In the genomic region with DNA sequence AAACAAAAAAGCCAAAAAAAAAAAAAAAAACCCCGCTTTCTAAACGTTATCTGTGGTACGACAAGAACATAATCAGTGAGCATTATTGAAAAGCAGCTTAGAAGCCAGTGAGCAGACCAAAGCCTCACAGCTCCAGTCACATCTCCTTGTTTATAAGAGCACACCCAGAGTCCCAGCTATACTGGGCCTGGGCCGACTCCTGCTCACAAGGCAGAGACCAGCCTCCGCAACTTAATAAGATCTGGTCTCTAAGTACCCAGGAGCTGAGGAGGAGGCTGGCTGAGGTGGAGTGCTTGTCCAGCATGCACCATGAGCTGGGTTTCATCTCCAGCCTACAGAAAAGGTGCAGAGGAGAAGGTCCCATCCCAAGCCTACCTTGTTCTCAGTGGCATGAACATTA, we compare ENCODE assay signal across 17 mouse cellular contexts.
"Had no signal": no experiment of that assay in that cellular context is flagged by ENCODE, and none has a peak within 500 bp of the region (broad histone marks: within the 10 kb centered on the region; RNA-seq: fewer than 3 reads in every experiment).

No protein-coding gene starts in this region.

- H3K9me3 ChIP-seq: midbrain, embryonic 10.5 days; midbrain, embryonic 12.5 days; neural tube, embryonic 13.5 days; neural tube, embryonic 15.5 days; stomach, embryonic 15.5 days had no signal

- H3K9ac ChIP-seq: lung, embryonic 14.5 days; midbrain, embryonic 12.5 days; neural tube, embryonic 13.5 days; neural tube, embryonic 15.5 days; stomach, embryonic 15.5 days had no signal

- H3K4me3 ChIP-seq: midbrain, embryonic 10.5 days; midbrain, embryonic 12.5 days; myocyte; neural tube, embryonic 13.5 days; neural tube, embryonic 15.5 days; stomach, embryonic 15.5 days had no signal

- ATAC-seq: midbrain, embryonic 16.5 days had no signal

- H3K4me1 ChIP-seq: neural tube, embryonic 13.5 days; neural tube, embryonic 15.5 days; stomach, embryonic 15.5 days had no signal

- H3K27ac ChIP-seq: midbrain, embryonic 10.5 days; midbrain, embryonic 12.5 days; neural tube, embryonic 13.5 days; neural tube, embryonic 15.5 days; stomach, embryonic 15.5 days; stomach, postnatal 0 days had no signal

- H3K27me3 ChIP-seq: midbrain, embryonic 12.5 days; neural tube, embryonic 13.5 days; neural tube, embryonic 15.5 days; stomach, embryonic 15.5 days had no signal

- DNase-seq: lung, adult 18-20 months; lung, embryonic 14.5 days; lung, postnatal 10 days; lung, postnatal 4 days; midbrain, embryonic 14.5 days; right cerebral cortex, postnatal 14 days; thymus, adult 18-20 months; thymus, postnatal 14 days; thymus, postnatal 36 days had no signal

- H3K4me2 ChIP-seq: lung, embryonic 14.5 days; midbrain, embryonic 12.5 days; neural tube, embryonic 13.5 days; neural tube, embryonic 15.5 days; stomach, embryonic 15.5 days had no signal
